Mouse (Mus musculus): ENCODE data around the gene Slc38a8. TPM values are rescaled to one million over a fixed set of nuclear protein-coding genes. Genes with fewer than 3 reads are reported as not detected.

The Slc38a8 gene
- polyA plus RNA-seq, 1 experiment from 2014 or later, result 3.3 TPM

GRCm38 (mm10) chr8:119484145-119484896 is 17.2 kb downstream of the Slc38a8 start:
- H3K36me3 ChIP-seq, result no peaks in the 10 kb centered on the region

GRCm38 (mm10) chr8:119478684-119479083 is 22.8 kb downstream of the Slc38a8 start:
- no peaks in the 10 kb centered on the region for H3K4me1 ChIP-seq
- H3K9ac ChIP-seq, result no peak overlapping the region
- ATAC-seq (ENCODE audit: insufficient number of reproducible peaks, insufficient read depth, low FRiP score, low TSS enrichment), result no peak
- H3K9me3 ChIP-seq, result no peaks in the 10 kb centered on the region
- no peaks in the 10 kb centered on the region for H3K27me3 ChIP-seq
- no peak overlapping the region for H3K4me2 ChIP-seq (replicated peaks)
- H3K27ac ChIP-seq, result no peak overlapping the region
- WGBS, result 28% methylated on average over 5 of the region's 5 CpGs
- no peaks in the 10 kb centered on the region for H3K36me3 ChIP-seq
- H3K4me3 ChIP-seq, result no peak overlapping the region

More at GRCm38 (mm10) chr8:119484145-119484896, 17.2 kb downstream of the Slc38a8 start:
- H3K9ac ChIP-seq, result no peak overlapping the region
- H3K4me1 ChIP-seq, result peaks cover 5% of the 10 kb centered on the region; the same call in 1 of the 2 replicates
- no peak overlapping the region for H3K4me2 ChIP-seq (replicated peaks)
- no peak overlapping the region for H3K4me3 ChIP-seq
- H3K9me3 ChIP-seq, result no peaks in the 10 kb centered on the region
- H3K27ac ChIP-seq, result no peak overlapping the region
- ATAC-seq (ENCODE audit: insufficient number of reproducible peaks, insufficient read depth, low FRiP score, low TSS enrichment), result no peak
- 77% methylated on average over 11 of the region's 11 CpGs for WGBS
- no peaks in the 10 kb centered on the region for H3K27me3 ChIP-seq

GRCm38 (mm10) chr8:119468091-119468490 is 33.4 kb downstream of the Slc38a8 start:
- Histone ChIP-seq H3K4me2 (replicated peaks) (no peak overlapping the region), H3K36me3 (no peaks in the 10 kb centered on the region), H3K27ac (no peak overlapping the region), H3K27me3 (peaks cover 43% of the 10 kb centered on the region), H3K4me3 (no peak overlapping the region), H3K4me1 (peaks cover 16% of the 10 kb centered on the region), H3K9ac (no peak overlapping the region), H3K9me3 (no peaks in the 10 kb centered on the region)
- ATAC-seq (ENCODE audit: insufficient number of reproducible peaks, insufficient read depth, low FRiP score, low TSS enrichment), result no peak
- WGBS, result 82% methylated on average over 8 of the region's 8 CpGs

- Histone ChIP-seq H3K9ac (no peak overlapping the region), H3K4me3 (no peak overlapping the region), H3K4me1 (peaks cover 16% of the 10 kb centered on the region), H3K36me3 (no peaks in the 10 kb centered on the region), H3K27me3 (peaks cover 42% of the 10 kb centered on the region), H3K4me2 (replicated peaks) (peak overlapping the region; percentile 37; the same call in 1 of the 2 replicates), H3K9me3 (no peaks in the 10 kb centered on the region), H3K27ac (no peak overlapping the region)
- ATAC-seq (ENCODE audit: insufficient number of reproducible peaks, insufficient read depth, low FRiP score, low TSS enrichment), result no peak
- WGBS, result 80% methylated on average over 10 of the region's 10 CpGs
These were observed 34.7 kb downstream of the Slc38a8 start for GRCm38 (mm10) chr8:119466794-119467193.

- Histone ChIP-seq H3K36me3 (no peaks in the 10 kb centered on the region), H3K9me3 (no peaks in the 10 kb centered on the region), H3K4me3 (no peak overlapping the region), H3K4me2 (replicated peaks) (peak overlapping the region; percentile 37), H3K27ac (no peak overlapping the region), H3K4me1 (peaks cover 16% of the 10 kb centered on the region), H3K9ac (no peak overlapping the region), H3K27me3 (peaks cover 42% of the 10 kb centered on the region)
- 3% methylated on average over 18 of the region's 18 CpGs for WGBS
- no peak; the same call in 1 of the 2 replicates for ATAC-seq (ENCODE audit: insufficient number of reproducible peaks, insufficient read depth, low FRiP score, low TSS enrichment)
These were observed 35.4 kb downstream of the Slc38a8 start for GRCm38 (mm10) chr8:119466105-119466504.

- WGBS, result 60% methylated on average over 7 of the region's 7 CpGs
- Histone ChIP-seq H3K4me2 (replicated peaks) (no peak overlapping the region), H3K27ac (no peak overlapping the region), H3K27me3 (peaks cover 42% of the 10 kb centered on the region), H3K36me3 (no peaks in the 10 kb centered on the region), H3K4me3 (no peak overlapping the region), H3K4me1 (peaks cover 16% of the 10 kb centered on the region), H3K9me3 (no peaks in the 10 kb centered on the region), H3K9ac (no peak overlapping the region)
- ATAC-seq (ENCODE audit: insufficient number of reproducible peaks, insufficient read depth, low FRiP score, low TSS enrichment), result no peak
These were observed 37.8 kb downstream of the Slc38a8 start for GRCm38 (mm10) chr8:119463709-119464108.

GRCm38 (mm10) chr8:119461356-119461755 is 40.1 kb downstream of the Slc38a8 start:
- no peak overlapping the region for H3K4me2 ChIP-seq (replicated peaks)
- H3K27me3 ChIP-seq, result peaks cover 30% of the 10 kb centered on the region
- peaks cover 15% of the 10 kb centered on the region for H3K4me1 ChIP-seq
- H3K27ac ChIP-seq, result no peak overlapping the region
- no peaks in the 10 kb centered on the region for H3K36me3 ChIP-seq
- H3K4me3 ChIP-seq, result no peak overlapping the region
- ATAC-seq (ENCODE audit: insufficient number of reproducible peaks, insufficient read depth, low FRiP score, low TSS enrichment), result no peak
- WGBS, result 75% methylated on average over 9 of the region's 9 CpGs
- no peaks in the 10 kb centered on the region for H3K9me3 ChIP-seq
- H3K9ac ChIP-seq, result no peak overlapping the region

GRCm38 (mm10) chr8:119459724-119460123 is 41.8 kb downstream of the Slc38a8 start:
- Histone ChIP-seq H3K9ac (no peak overlapping the region), H3K4me2 (replicated peaks) (no peak overlapping the region), H3K4me3 (no peak overlapping the region), H3K36me3 (no peaks in the 10 kb centered on the region), H3K27ac (0 out of 2 replicates have a peak overlapping the region, but pooled peaks have one; percentile 6), H3K9me3 (no peaks in the 10 kb centered on the region), H3K27me3 (peaks cover 14% of the 10 kb centered on the region), H3K4me1 (0 out of 2 replicates have a peak, but pooled peaks cover under 1% of the 10 kb centered on the region)
- WGBS, result 56% methylated on average over 16 of the region's 16 CpGs
- no peak for ATAC-seq (ENCODE audit: insufficient number of reproducible peaks, insufficient read depth, low FRiP score, low TSS enrichment)

- Histone ChIP-seq H3K27me3 (0 out of 2 replicates have a peak, but pooled peaks cover 1% of the 10 kb centered on the region), H3K4me2 (replicated peaks) (no peak overlapping the region), H3K4me3 (no peak overlapping the region), H3K27ac (no peak overlapping the region), H3K36me3 (no peaks in the 10 kb centered on the region), H3K9me3 (no peaks in the 10 kb centered on the region), H3K9ac (no peak overlapping the region), H3K4me1 (no peaks in the 10 kb centered on the region)
- no peak for ATAC-seq (ENCODE audit: insufficient number of reproducible peaks, insufficient read depth, low FRiP score, low TSS enrichment)
- WGBS, result 87% methylated on average over 5 of the region's 5 CpGs
These were observed 45.5 kb downstream of the Slc38a8 start for GRCm38 (mm10) chr8:119456045-119456444.

- Histone ChIP-seq H3K4me1 (0 out of 2 replicates have a peak, but pooled peaks cover under 1% of the 10 kb centered on the region), H3K4me2 (replicated peaks) (no peak overlapping the region), H3K36me3 (no peaks in the 10 kb centered on the region), H3K9me3 (no peaks in the 10 kb centered on the region), H3K4me3 (no peak overlapping the region), H3K27me3 (peaks cover 23% of the 10 kb centered on the region), H3K27ac (no peak overlapping the region), H3K9ac (no peak overlapping the region)
- 82% methylated on average over 5 of the region's 5 CpGs for WGBS
- no peak for ATAC-seq (ENCODE audit: insufficient number of reproducible peaks, insufficient read depth, low FRiP score, low TSS enrichment)
These were observed 48.6 kb downstream of the Slc38a8 start for GRCm38 (mm10) chr8:119452919-119453318.

GRCm38 (mm10) chr8:119451131-119451530 is 50.4 kb downstream of the Slc38a8 start:
- Histone ChIP-seq H3K9ac (no peak overlapping the region), H3K4me2 (replicated peaks) (no peak overlapping the region), H3K9me3 (no peaks in the 10 kb centered on the region), H3K4me1 (peaks cover 9% of the 10 kb centered on the region; the same call in 1 of the 2 replicates), H3K27me3 (peaks cover 32% of the 10 kb centered on the region), H3K4me3 (no peak overlapping the region), H3K27ac (no peak overlapping the region), H3K36me3 (no peaks in the 10 kb centered on the region)
- ATAC-seq (ENCODE audit: insufficient number of reproducible peaks, insufficient read depth, low FRiP score, low TSS enrichment), result no peak
- WGBS, result 84% methylated on average over 4 of the region's 4 CpGs

- no peak for ATAC-seq (ENCODE audit: insufficient number of reproducible peaks, insufficient read depth, low FRiP score, low TSS enrichment)
- Histone ChIP-seq H3K9ac (no peak overlapping the region), H3K4me3 (no peak overlapping the region), H3K36me3 (no peaks in the 10 kb centered on the region), H3K4me2 (replicated peaks) (no peak overlapping the region), H3K4me1 (peaks cover 11% of the 10 kb centered on the region; the same call in 1 of the 2 replicates), H3K27ac (no peak overlapping the region), H3K9me3 (no peaks in the 10 kb centered on the region), H3K27me3 (peaks cover 35% of the 10 kb centered on the region)
- whole genome bisulfite sequencing, result 74% methylated on average over 12 of the region's 12 CpGs
These were observed 51.9 kb downstream of the Slc38a8 start for GRCm38 (mm10) chr8:119449627-119450026.
